ENCODE assay signal across 25 mouse cellular contexts in genomic region chr10:25453772-25454171, GRCm38 (mm10).
DNase-seq lines count a peak whose midpoint lies in the region; ATAC-seq and TF ChIP-seq lines count a peak whose summit lies in the region.
"Had no signal": no experiment of that assay in that cellular context is flagged by ENCODE, and none has a peak within 500 bp of the region (broad histone marks: within the 10 kb centered on the region; RNA-seq: fewer than 3 reads in every experiment).

No protein-coding gene starts in this region.

- H3K27ac ChIP-seq in embryonic facial prominence, embryonic 13.5 days = peak overlapping the region; percentile 41; the same call in 1 of the 2 replicates
- no peak overlapping the region for H3K27ac ChIP-seq in embryonic facial prominence, embryonic 10.5 days (replicated peaks)
- H3K27ac ChIP-seq in limb, embryonic 13.5 days = peak overlapping the region; percentile 48; the same call in 1 of the 2 replicates
- H3K27ac ChIP-seq in limb, embryonic 10.5 days = no peak overlapping the region
- peak overlapping the region; percentile 55; the same call in 1 of the 2 replicates for H3K27ac ChIP-seq in embryonic facial prominence, embryonic 14.5 days (replicated peaks; ENCODE audit: low read depth, low read length)
- H3K27ac ChIP-seq in hindbrain, postnatal 0 days = no peak overlapping the region
- H3K27ac ChIP-seq: forebrain, embryonic 10.5 days; heart, embryonic 15.5 days; hindbrain, embryonic 14.5 days had no signal

- H3K36me3 ChIP-seq in embryonic facial prominence, embryonic 13.5 days = no peaks in the 10 kb centered on the region; the same call in 1 of the 2 replicates
- H3K36me3 ChIP-seq in embryonic facial prominence, embryonic 10.5 days (replicated peaks) = 0 out of 2 replicates have a peak, but pooled peaks cover 3% of the 10 kb centered on the region
- peaks cover 16% of the 10 kb centered on the region for H3K36me3 ChIP-seq in limb, embryonic 13.5 days
- peaks cover 8% of the 10 kb centered on the region; the same call in 1 of the 2 replicates for H3K36me3 ChIP-seq in limb, embryonic 10.5 days
- H3K36me3 ChIP-seq in embryonic facial prominence, embryonic 14.5 days (ENCODE audit: control insufficient read depth, insufficient read depth, low read length) = 0 out of 2 replicates have a peak, but pooled peaks cover 3% of the 10 kb centered on the region
- no peaks in the 10 kb centered on the region for H3K36me3 ChIP-seq in hindbrain, postnatal 0 days (ENCODE audit: insufficient read depth, low read length)
- H3K36me3 ChIP-seq: forebrain, embryonic 10.5 days had no signal

- no peaks in the 10 kb centered on the region for H3K9me3 ChIP-seq in embryonic facial prominence, embryonic 13.5 days
- H3K9me3 ChIP-seq in embryonic facial prominence, embryonic 10.5 days = no peaks in the 10 kb centered on the region
- H3K9me3 ChIP-seq in limb, embryonic 13.5 days = no peaks in the 10 kb centered on the region
- H3K9me3 ChIP-seq in limb, embryonic 10.5 days (replicated peaks) = no peaks in the 10 kb centered on the region
- H3K9me3 ChIP-seq in embryonic facial prominence, embryonic 14.5 days (ENCODE audit: control insufficient read depth, low read length) = no peaks in the 10 kb centered on the region
- no peaks in the 10 kb centered on the region for H3K9me3 ChIP-seq in hindbrain, postnatal 0 days (ENCODE audit: low read length)
- H3K9me3 ChIP-seq: forebrain, embryonic 10.5 days; heart, embryonic 12.5 days; heart, embryonic 15.5 days had no signal

- no peak overlapping the region for H3K9ac ChIP-seq in embryonic facial prominence, embryonic 13.5 days
- H3K9ac ChIP-seq in limb, embryonic 13.5 days = no peak overlapping the region
- no peak overlapping the region for H3K9ac ChIP-seq in embryonic facial prominence, embryonic 14.5 days (ENCODE audit: low read depth, low read length)
- H3K9ac ChIP-seq in hindbrain, postnatal 0 days (replicated peaks; ENCODE audit: low read length) = no peak overlapping the region
- H3K9ac ChIP-seq: heart, embryonic 12.5 days; heart, embryonic 15.5 days; hindbrain, embryonic 14.5 days had no signal

- H3K4me3 ChIP-seq in embryonic facial prominence, embryonic 13.5 days = no peak overlapping the region
- no peak overlapping the region for H3K4me3 ChIP-seq in embryonic facial prominence, embryonic 10.5 days
- H3K4me3 ChIP-seq in limb, embryonic 13.5 days = no peak overlapping the region
- no peak overlapping the region for H3K4me3 ChIP-seq in limb, embryonic 10.5 days
- no peak overlapping the region for H3K4me3 ChIP-seq in embryonic facial prominence, embryonic 14.5 days (ENCODE audit: low read depth, low read length)
- no peak overlapping the region for H3K4me3 ChIP-seq in hindbrain, postnatal 0 days (ENCODE audit: low read length)
- H3K4me3 ChIP-seq: forebrain, embryonic 10.5 days; heart, embryonic 12.5 days; heart, embryonic 15.5 days had no signal

- peaks cover 23% of the 10 kb centered on the region for H3K4me1 ChIP-seq in embryonic facial prominence, embryonic 13.5 days
- H3K4me1 ChIP-seq in embryonic facial prominence, embryonic 10.5 days = peaks cover 10% of the 10 kb centered on the region
- peaks cover 17% of the 10 kb centered on the region for H3K4me1 ChIP-seq in limb, embryonic 13.5 days
- H3K4me1 ChIP-seq in limb, embryonic 10.5 days = peaks cover 12% of the 10 kb centered on the region
- H3K4me1 ChIP-seq in embryonic facial prominence, embryonic 14.5 days (ENCODE audit: control insufficient read depth, insufficient read depth, low read length) = 0 out of 2 replicates have a peak, but pooled peaks cover 5% of the 10 kb centered on the region
- no peaks in the 10 kb centered on the region for H3K4me1 ChIP-seq in hindbrain, postnatal 0 days (ENCODE audit: insufficient read depth, low read length)

- no peak overlapping the region for H3K4me2 ChIP-seq in embryonic facial prominence, embryonic 13.5 days
- H3K4me2 ChIP-seq in limb, embryonic 13.5 days (replicated peaks) = no peak overlapping the region
- H3K4me2 ChIP-seq in embryonic facial prominence, embryonic 14.5 days (ENCODE audit: low read depth, low read length) = no peak overlapping the region
- H3K4me2 ChIP-seq in hindbrain, postnatal 0 days (ENCODE audit: low read depth, low read length) = no peak overlapping the region
- H3K4me2 ChIP-seq: heart, embryonic 12.5 days; heart, embryonic 15.5 days; hindbrain, embryonic 14.5 days had no signal

- H3K27me3 ChIP-seq in embryonic facial prominence, embryonic 13.5 days = no peaks in the 10 kb centered on the region
- H3K27me3 ChIP-seq in embryonic facial prominence, embryonic 10.5 days (replicated peaks; ENCODE audit: low read depth, poor library complexity, severe bottlenecking) = no peaks in the 10 kb centered on the region
- no peaks in the 10 kb centered on the region for H3K27me3 ChIP-seq in limb, embryonic 13.5 days
- H3K27me3 ChIP-seq in limb, embryonic 10.5 days (ENCODE audit: low read depth, poor library complexity, severe bottlenecking) = no peaks in the 10 kb centered on the region
- H3K27me3 ChIP-seq in embryonic facial prominence, embryonic 14.5 days (replicated peaks; ENCODE audit: control insufficient read depth, insufficient read depth, low read length) = no peaks in the 10 kb centered on the region
- no peaks in the 10 kb centered on the region for H3K27me3 ChIP-seq in hindbrain, postnatal 0 days (ENCODE audit: insufficient read depth, low read length)
- H3K27me3 ChIP-seq: heart, embryonic 12.5 days; heart, embryonic 15.5 days had no signal

- no peak for DNase-seq in embryonic facial prominence, embryonic 10.5 days (ENCODE audit: low spot score)
- peak; percentile 88 for DNase-seq in heart, adult 11 months
- DNase-seq in heart, postnatal 4 days = no peak
- DNase-seq in limb, embryonic 10.5 days (ENCODE audit: low spot score) = no peak
- no peak for DNase-seq in embryonic facial prominence, embryonic 14.5 days (ENCODE audit: low spot score)
- DNase-seq in hindbrain, postnatal 0 days (ENCODE audit: low spot score) = no peak
- DNase-seq: adrenal gland, adult 8-10 months; adrenal gland, postnatal 25 days; cerebellum, adult 11-12 months; cerebellum, adult 8-10 months; cerebellum, postnatal 10 days; cerebellum, postnatal 36 days; embryo, embryonic 11 days; gastrocnemius, postnatal 14 days; heart, adult 18-20 months; heart, postnatal 10 days; heart, postnatal 36 days had no signal

- ATAC-seq in embryonic facial prominence, embryonic 13.5 days (ENCODE audit: insufficient number of reproducible peaks, insufficient read depth, low FRiP score, low TSS enrichment, low read depth) = no peak
- ATAC-seq in limb, embryonic 13.5 days (ENCODE audit: low FRiP score, low read depth) = no peak
- ATAC-seq in embryonic facial prominence, embryonic 14.5 days (ENCODE audit: low read depth) = peak; percentile 47; the same call in 1 of the 2 replicates
- no peak for ATAC-seq in hindbrain, postnatal 0 days
- ATAC-seq: activated CD4-positive, CD25-positive, alpha-beta regulatory T cell, adult 4 months; forebrain, embryonic 14.5 days had no signal

- TF ChIP-seq CTCF in hindbrain, postnatal 0 days (IDR thresholded peaks at IDR 0.05; ENCODE audit: low read depth) = no peak

- WGBS in embryonic facial prominence, embryonic 13.5 days = 83% methylated on average over 10 of the region's 10 CpGs
- 89% methylated on average over 10 of the region's 10 CpGs for WGBS in embryonic facial prominence, embryonic 10.5 days
- WGBS in limb, embryonic 13.5 days = 88% methylated on average over 10 of the region's 10 CpGs
- 94% methylated on average over 10 of the region's 10 CpGs for whole genome bisulfite sequencing in limb, embryonic 10.5 days
- 80% methylated on average over 10 of the region's 10 CpGs for WGBS in embryonic facial prominence, embryonic 14.5 days
- WGBS in hindbrain, postnatal 0 days = 90% methylated on average over 10 of the region's 10 CpGs

Comparison
In these comparisons a context has a peak if more than half of its experiments do, and no peak if none do; other contexts are left out.
1. H3K27ac ChIP-seq: peak in embryonic facial prominence, embryonic 13.5 days (single experiment), limb, embryonic 13.5 days (single experiment) and embryonic facial prominence, embryonic 14.5 days (single experiment); none in embryonic facial prominence, embryonic 10.5 days (single experiment), limb, embryonic 10.5 days (single experiment) and hindbrain, postnatal 0 days (single experiment).